Mouse (Mus musculus): ENCODE measurements around the gene Scaf11.

Gene Scaf11

DNA sequence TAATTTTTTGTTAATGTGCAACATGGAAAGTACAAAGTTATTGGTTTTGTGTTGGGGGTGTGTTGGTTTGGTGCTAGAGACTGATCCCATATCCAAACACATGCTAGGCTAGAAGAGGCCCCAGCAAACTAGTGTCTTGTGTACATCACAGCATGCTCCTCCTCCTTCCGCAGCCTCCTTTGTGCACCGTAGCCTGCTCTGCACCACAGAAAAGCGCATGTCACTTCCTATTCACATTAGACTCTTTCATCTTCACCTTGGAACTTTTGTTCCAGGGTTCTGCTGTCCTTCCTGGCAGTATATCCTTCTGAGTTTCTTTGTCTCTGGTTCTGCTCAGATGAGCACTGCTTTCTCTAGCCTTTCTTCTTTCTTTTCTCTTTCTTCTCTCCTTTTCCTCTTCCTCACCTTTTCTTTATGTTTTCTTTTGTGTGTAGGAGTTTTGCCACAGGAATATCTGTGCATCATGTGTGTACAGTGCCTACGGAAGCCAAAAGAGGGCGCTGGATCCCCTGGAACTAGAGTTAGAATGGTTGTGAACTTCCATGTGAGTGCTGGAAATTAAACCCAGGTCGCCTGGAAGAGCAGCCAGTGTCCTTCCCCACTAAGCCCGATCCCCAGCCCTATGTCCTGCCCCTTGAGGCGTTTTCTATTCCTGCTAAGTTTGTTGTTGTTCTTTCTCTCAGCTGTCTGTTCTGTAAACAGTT lies 63.9 kb downstream of the Scaf11 start:
- DNase-seq (ENCODE audit: low read depth, low spot score), result no peak
- H3K27me3 ChIP-seq (ENCODE audit: control insufficient read depth, insufficient read depth, low read length, poor library complexity, severe bottlenecking), result no peaks in the 10 kb centered on the region
- peaks cover 13% of the 10 kb centered on the region; the same call in 1 of the 2 replicates for H3K36me3 ChIP-seq (ENCODE audit: control insufficient read depth, insufficient read depth, low read length, poor library complexity, severe bottlenecking)

DNA sequence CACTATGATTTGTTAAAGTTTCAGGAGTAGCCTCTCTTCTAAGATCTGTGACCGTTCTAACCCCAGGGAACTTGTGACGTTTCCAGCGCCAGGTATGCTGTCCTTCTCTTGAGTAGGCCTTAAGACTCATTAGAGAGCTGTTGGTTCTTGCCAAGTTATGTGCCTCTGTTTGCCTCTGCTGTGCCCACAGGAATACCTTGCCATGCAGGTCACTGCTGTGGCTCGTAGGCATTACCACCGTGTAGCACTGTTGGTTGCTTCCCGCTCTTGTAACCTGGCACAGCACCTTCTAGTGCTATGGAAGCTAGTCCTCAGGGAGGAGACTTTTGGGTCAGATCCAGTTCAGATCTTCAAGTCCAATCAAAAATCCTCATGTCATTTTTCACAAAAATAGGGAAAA lies 65.6 kb downstream of the Scaf11 start:
- peaks cover 13% of the 10 kb centered on the region; the same call in 1 of the 2 replicates for H3K36me3 ChIP-seq (ENCODE audit: control insufficient read depth, insufficient read depth, low read length, poor library complexity, severe bottlenecking)
- no peaks in the 10 kb centered on the region for H3K27me3 ChIP-seq (ENCODE audit: control insufficient read depth, insufficient read depth, low read length, poor library complexity, severe bottlenecking)
- no peak for DNase-seq (ENCODE audit: low read depth, low spot score)

DNA sequence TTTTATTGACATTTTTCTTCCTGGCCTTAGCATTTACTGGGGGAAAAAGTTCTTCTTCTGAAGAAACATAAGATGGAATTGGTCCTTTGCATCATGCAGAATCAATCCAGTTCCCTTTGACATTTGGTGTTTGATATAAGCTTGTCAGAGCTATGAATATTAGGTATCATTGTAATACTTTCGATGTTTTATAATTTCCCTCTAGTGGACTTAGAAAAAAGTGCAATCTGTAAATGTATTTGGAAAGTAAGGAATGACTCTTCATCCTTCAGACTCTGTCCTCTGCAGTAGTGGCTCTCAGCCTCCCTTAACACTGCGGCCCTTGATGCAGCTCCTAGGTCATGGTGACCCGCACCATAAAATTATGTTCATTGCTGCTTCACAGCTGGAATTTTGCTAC lies 67.8 kb downstream of the Scaf11 start:
- no peak for DNase-seq (ENCODE audit: low read depth, low spot score)
- H3K27me3 ChIP-seq (ENCODE audit: control insufficient read depth, insufficient read depth, low read length, poor library complexity, severe bottlenecking), result no peaks in the 10 kb centered on the region
- H3K36me3 ChIP-seq (ENCODE audit: control insufficient read depth, insufficient read depth, low read length, poor library complexity, severe bottlenecking), result peaks cover 13% of the 10 kb centered on the region; the same call in 1 of the 2 replicates

DNA sequence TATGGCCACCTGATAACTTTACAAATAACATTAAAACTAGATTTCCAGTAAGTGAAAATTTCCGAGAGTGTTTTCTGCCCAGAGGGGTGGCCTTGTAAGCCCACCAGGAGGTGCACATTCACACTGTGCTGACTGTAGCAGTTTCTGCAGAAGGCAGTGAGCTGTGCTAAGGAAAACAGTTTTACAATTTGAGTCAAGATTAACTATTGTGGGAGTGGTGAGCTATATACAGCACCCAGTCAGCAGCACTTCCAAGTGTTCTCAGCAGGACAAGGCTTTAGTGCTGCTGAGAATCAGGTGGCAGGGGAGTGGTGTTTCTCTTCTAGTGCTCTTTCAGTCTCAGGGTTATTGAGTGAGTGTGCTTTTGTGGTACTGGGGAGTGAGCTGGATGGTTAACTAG lies 72.1 kb downstream of the Scaf11 start:
- DNase-seq (ENCODE audit: low read depth, low spot score), result no peak
- H3K36me3 ChIP-seq (ENCODE audit: control insufficient read depth, insufficient read depth, low read length, poor library complexity, severe bottlenecking), result peaks cover 3% of the 10 kb centered on the region; the same call in 1 of the 2 replicates

DNA sequence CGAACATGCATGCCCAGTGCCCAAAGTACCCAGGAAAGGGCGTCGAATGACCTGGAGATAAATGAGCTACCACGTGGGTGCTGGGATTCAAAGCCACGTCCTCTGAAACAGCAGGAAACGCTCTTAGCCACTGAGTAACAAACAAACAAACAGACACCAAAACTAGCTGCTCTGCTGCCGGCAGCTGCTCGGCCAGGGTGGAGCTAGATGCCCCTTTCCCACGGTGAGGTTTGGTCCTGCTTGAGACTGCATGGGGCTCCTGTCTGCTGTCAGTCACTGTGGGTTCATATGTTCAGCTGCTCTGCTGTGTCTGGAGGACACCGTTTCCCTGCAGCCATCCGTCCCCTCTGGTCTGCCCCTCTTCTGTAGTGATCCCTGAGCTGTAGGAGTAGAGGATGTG lies 78.4 kb downstream of the Scaf11 start:
- peaks cover 3% of the 10 kb centered on the region for H3K36me3 ChIP-seq (ENCODE audit: control insufficient read depth, insufficient read depth, low read length, poor library complexity, severe bottlenecking)
- DNase-seq (ENCODE audit: low read depth, low spot score), result no peak
- H3K27me3 ChIP-seq (ENCODE audit: control insufficient read depth, insufficient read depth, low read length, poor library complexity, severe bottlenecking), result no peaks in the 10 kb centered on the region

More for the DNA sequence above, 72.1 kb downstream of the Scaf11 start:
- H3K27me3 ChIP-seq (ENCODE audit: control insufficient read depth, insufficient read depth, low read length, poor library complexity, severe bottlenecking), result no peaks in the 10 kb centered on the region

DNA sequence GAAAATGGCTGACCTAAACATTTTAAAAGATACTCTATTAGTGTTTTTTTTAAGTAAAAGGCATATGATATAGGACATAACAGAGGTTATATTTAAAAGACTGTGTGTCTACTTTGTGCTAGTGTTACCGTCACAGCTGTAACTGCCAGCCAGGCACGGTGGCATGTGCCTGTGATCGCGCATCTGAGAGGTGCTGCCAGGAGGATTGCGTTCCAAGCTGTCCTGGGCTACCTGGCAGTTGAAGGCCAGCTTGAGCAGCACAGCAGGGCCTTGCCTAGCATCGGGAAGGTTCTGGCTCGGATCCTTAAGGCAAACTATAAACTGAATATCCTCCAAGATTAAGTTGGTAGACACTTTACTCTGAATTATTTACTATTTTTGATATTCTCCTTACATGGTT lies 82.9 kb downstream of the Scaf11 start:
- H3K36me3 ChIP-seq (ENCODE audit: control insufficient read depth, insufficient read depth, low read length, poor library complexity, severe bottlenecking), result peaks cover 3% of the 10 kb centered on the region
- no peak for DNase-seq (ENCODE audit: low read depth, low spot score)
- H3K27me3 ChIP-seq (ENCODE audit: control insufficient read depth, insufficient read depth, low read length, poor library complexity, severe bottlenecking), result no peaks in the 10 kb centered on the region

DNA sequence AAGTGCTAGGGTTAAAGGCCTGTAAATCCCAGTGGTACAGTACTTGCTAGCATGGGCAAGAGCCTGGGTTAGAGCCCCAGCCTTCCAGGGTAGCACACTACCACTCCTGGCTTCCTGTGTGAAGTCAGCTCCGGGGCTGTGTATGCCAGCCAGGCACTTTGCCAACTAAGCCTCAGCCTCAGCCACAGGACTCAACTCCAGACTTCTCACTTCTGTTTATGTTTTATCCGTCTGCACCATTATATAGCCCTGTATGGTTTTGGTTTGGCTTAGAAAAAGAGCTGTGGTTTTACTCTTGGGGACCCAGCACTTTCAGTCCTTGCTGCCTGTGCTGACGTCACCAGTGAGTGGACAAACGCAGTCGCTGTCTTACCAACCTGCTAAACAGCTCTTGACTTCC lies 83.4 kb downstream of the Scaf11 start:
- Histone ChIP-seq H3K27me3 (ENCODE audit: control insufficient read depth, insufficient read depth, low read length, poor library complexity, severe bottlenecking) (no peaks in the 10 kb centered on the region), H3K36me3 (ENCODE audit: control insufficient read depth, insufficient read depth, low read length, poor library complexity, severe bottlenecking) (peaks cover 3% of the 10 kb centered on the region)
- DNase-seq (ENCODE audit: low read depth, low spot score), result peak; percentile 6

DNA sequence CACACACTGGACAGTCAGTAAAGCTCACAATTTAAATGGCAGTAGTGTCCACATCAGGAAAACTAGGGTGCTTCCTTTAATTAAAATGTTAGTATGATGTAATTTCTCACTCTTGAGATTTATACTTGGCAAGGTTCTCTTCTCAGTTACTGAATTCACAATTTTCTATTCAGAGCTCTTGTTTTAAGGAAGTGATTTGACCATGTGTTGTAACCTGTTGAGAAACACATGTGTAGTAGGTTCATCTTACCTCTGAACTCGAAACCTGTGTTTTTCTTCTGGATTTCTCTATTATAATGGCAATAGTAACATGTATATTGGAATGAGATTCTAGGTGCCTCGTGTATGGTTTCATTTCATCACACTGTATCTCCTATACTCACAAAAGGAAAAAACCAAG lies 84.4 kb downstream of the Scaf11 start:
- H3K27me3 ChIP-seq (ENCODE audit: control insufficient read depth, insufficient read depth, low read length, poor library complexity, severe bottlenecking), result no peaks in the 10 kb centered on the region
- DNase-seq (ENCODE audit: low read depth, low spot score), result no peak
- H3K36me3 ChIP-seq (ENCODE audit: control insufficient read depth, insufficient read depth, low read length, poor library complexity, severe bottlenecking), result peaks cover 8% of the 10 kb centered on the region

DNA sequence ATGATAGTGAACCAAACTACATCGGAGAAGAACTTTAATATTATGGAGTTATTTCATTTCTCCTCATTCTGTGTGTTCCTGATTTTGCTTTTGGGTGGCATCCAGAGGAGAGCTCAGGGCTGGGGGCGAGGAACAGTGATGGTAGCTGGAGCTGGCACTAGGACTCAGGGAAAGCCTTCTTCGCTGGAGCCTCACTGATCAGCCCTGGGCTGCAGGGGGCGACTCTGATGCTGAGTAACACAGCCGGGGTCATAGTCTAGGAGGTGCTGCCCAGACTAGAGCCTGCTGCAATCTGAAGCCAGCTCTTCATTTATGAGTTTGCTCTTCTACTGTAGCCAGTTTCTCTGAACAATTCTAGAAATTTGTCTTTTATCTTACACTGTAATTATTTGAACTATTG lies 87.5 kb downstream of the Scaf11 start:
- H3K27me3 ChIP-seq (ENCODE audit: control insufficient read depth, insufficient read depth, low read length, poor library complexity, severe bottlenecking), result no peaks in the 10 kb centered on the region
- no peak for DNase-seq (ENCODE audit: low read depth, low spot score)
- H3K36me3 ChIP-seq (ENCODE audit: control insufficient read depth, insufficient read depth, low read length, poor library complexity, severe bottlenecking), result peaks cover 15% of the 10 kb centered on the region

DNA sequence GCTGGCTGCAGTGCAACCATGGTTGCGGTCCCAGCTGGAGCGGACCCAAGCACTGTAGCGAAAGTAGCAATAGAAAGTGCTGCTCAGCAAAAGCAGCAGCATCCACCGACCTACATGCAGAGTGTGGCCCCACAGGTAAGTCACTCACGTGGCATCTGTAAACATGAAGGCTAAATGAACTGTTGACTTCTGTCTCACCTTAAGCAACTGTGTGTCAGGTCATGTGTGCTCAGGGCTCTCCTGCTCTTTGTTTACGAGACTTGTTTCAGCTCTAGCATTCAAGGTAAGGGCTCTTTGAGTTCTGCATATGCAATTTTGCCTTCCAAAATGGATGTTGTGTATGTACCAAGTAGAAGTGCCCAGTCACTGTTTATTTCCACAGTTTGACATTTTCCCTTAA lies 88.0 kb downstream of the Scaf11 start:
- H3K36me3 ChIP-seq (ENCODE audit: control insufficient read depth, insufficient read depth, low read length, poor library complexity, severe bottlenecking), result peaks cover 15% of the 10 kb centered on the region
- DNase-seq (ENCODE audit: low read depth, low spot score), result no peak
- no peaks in the 10 kb centered on the region for H3K27me3 ChIP-seq (ENCODE audit: control insufficient read depth, insufficient read depth, low read length, poor library complexity, severe bottlenecking)

DNA sequence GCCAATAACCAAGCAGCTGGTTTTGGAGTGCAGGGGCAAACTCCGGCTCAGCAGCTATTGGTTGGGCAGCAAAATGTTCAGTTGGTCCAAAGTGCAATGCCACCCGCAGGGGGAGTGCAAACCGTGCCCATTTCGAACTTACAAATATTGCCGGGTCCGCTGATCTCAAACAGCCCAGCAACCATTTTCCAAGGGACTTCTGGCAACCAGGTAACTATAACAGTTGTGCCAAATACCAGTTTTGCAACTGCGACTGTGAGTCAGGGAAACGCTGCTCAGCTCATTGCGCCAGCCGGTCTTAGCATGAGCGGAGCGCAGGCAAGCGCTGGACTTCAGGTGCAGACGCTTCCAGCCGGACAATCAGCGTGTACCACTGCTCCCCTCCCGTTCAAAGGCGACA lies 89.3 kb downstream of the Scaf11 start:
- H3K27me3 ChIP-seq (ENCODE audit: control insufficient read depth, insufficient read depth, low read length, poor library complexity, severe bottlenecking), result no peaks in the 10 kb centered on the region
- DNase-seq (ENCODE audit: low read depth, low spot score), result no peak
- peaks cover 22% of the 10 kb centered on the region for H3K36me3 ChIP-seq (ENCODE audit: control insufficient read depth, insufficient read depth, low read length, poor library complexity, severe bottlenecking)

DNA sequence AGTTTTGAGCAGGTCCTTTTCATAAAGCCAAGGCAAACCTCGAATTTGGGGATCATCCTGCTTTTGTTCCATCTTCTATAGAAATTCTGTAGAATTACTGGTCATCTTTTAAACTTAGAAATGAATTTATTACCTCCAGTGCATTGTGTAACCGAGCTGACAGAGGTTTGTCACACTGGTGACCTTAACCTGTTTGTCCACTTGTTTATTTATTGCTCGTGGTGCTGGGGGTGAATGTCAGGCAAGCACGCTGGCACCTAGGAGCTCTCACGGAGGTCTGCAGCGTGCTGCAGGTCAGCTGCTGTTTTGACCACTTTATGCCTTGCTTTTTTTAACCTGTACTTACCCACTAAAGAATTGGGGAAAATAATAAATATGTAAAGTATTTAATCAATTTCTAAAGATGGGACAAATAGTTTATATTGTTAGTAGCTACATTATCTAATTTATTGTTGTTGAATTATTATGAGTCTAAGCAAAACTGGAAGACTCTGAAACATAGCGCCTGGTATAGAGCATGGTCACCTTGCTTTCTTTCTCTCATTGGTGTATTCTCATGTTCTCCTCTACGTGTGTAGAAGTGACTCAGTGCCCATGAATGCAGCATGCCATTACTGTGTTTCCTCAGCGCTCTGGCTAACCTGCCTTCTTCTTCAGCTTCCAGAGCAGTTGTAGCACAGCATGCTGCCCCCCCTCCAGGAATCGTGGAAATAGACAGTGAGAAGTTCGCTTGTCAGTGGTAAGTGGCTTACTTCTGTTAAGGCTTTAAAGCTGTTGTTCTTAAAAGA lies 94.3 kb downstream of the Scaf11 start:
- Histone ChIP-seq H3K27me3 (ENCODE audit: control insufficient read depth, insufficient read depth, low read length, poor library complexity, severe bottlenecking) (no peaks in the 10 kb centered on the region), H3K36me3 (ENCODE audit: control insufficient read depth, insufficient read depth, low read length, poor library complexity, severe bottlenecking) (peaks cover 27% of the 10 kb centered on the region)
- no peak for DNase-seq (ENCODE audit: low read depth, low spot score)

DNA sequence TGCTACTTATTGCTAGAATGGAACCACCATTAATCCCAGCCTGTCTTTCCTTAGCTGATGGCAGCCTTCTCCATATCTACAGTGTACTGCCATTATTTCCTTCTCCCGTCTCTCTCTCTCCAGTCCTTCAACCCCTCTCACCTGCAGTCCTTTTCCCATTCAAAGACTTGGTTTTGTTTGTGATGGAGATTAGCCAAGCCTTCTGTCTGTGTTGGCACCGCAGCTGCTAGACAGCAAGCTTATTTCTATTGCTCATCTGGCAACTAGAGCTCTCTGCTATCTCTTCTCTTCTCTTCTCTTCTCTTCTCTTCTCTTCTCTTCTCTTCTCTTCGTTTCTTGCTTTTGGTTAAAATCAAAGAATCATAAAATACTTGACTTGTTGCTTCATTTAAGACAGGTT lies 95.3 kb downstream of the Scaf11 start:
- Histone ChIP-seq H3K36me3 (ENCODE audit: control insufficient read depth, insufficient read depth, low read length, poor library complexity, severe bottlenecking) (peaks cover 21% of the 10 kb centered on the region), H3K27me3 (ENCODE audit: control insufficient read depth, insufficient read depth, low read length, poor library complexity, severe bottlenecking) (no peaks in the 10 kb centered on the region)
- no peak for DNase-seq (ENCODE audit: low read depth, low spot score)

Data from splenic B cell, adult 2 months (primary cell).